Mouse (Mus musculus) adrenal gland, postnatal 4 days (tissue): ENCODE results near the gene Zfyve26. TPM values are rescaled to one million over a fixed set of nuclear protein-coding genes. Genes with fewer than 3 reads are reported as not detected.

Experiments used
- total RNA-seq, 2 experiments: library from RNA; stranded (reverse); gene quantifications; 2 replicates each; pipeline ENCODE4 v1.2.3; 2021

Gene Zfyve26
- total RNA-seq, 2 experiments from 2014 or later = 38.0 to 39.0 TPM

Other genes starting within 250 kb of the Zfyve26 start
- 10 to 100 TPM; 10.7 to 12.5 TPM for gene Pigh, start 206.7 kb downstream of the Zfyve26 start, total RNA-seq
- 1 to 10 TPM in 1 of 2 experiments, under 1 TPM in 1; 0.65 to 1.1 TPM for gene Arg2, start 165.5 kb downstream of the Zfyve26 start, total RNA-seq
- 10 to 100 TPM; 62.2 to 67.2 TPM for gene Vti1b, start 123.6 kb downstream of the Zfyve26 start, total RNA-seq
- gene Rdh11, start 104.0 kb downstream of the Zfyve26 start, total RNA-seq = 10 to 100 TPM; 19.5 to 20.8 TPM
- 1 to 10 TPM in 1 of 2 experiments, under 1 TPM in 1; 0.87 to 1.1 TPM for gene Rdh12, start 87.4 kb downstream of the Zfyve26 start, total RNA-seq
- gene Rad51b, start 978 bp upstream of the Zfyve26 start, total RNA-seq = 1 to 10 TPM; 3.1 TPM